Mouse (Mus musculus) cerebral cortex, adult 2 months (tissue): ENCODE data around the gene 2210016L21Rik.

Experiments used
- WGBS: fragments of 180-500 bp; shearing (Covaris S2); methylation state at CpG from one replicate; pipeline ENCODE4 v1.1.7; 2018; 5-methylcytosine and 5-hydroxymethylcytosine counted together

The 2210016L21Rik gene

DNA sequence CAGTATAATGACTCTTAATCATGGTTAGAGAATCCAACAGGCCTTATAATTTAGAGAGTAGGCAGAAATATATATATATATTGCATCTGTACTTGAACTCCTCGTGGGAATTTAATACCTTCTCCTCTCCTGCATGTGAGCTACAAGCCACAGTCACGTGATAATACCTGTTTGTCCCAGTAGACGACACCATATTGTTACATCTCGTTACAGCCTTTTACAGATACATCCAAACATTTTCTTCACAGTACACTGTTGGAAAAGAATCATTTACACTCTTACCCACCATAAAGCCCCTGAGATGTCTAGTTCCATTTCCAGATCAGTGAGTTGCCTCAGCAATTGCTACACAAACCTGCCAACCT is 790 bp downstream of the 2210016L21Rik start:
- WGBS: 17% methylated on average over 4 of the region's 4 CpGs

DNA sequence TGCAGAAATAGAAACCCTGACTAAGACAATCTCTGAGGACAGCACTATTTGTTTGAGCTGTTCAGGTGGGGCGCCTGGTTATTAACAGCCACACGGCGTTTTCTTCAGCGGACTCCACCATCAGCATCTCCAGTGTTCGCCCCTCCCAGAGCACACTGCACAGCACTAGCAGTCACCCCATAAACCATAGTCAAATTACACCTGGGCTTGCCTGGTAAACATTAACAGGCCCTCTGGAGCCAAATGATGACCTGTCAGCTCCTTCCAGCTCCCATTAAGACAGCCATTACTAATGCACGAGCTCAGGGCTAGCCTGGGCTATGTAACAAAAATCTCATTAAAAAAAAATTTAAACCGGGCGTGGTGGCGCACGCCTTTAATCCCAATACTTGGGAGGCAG is 3.1 kb downstream of the 2210016L21Rik start:
- 95% methylated on average over 10 of the region's 10 CpGs for WGBS

- 29% methylated on average over 6 of the region's 6 CpGs for WGBS
Measured at GRCm38 (mm10) chr5:114948891-114949290, 6.9 kb downstream of the 2210016L21Rik start.

GRCm38 (mm10) chr5:114949316-114949715 is 7.4 kb downstream of the 2210016L21Rik start:
- 27% methylated on average over 5 of the region's 5 CpGs for WGBS

- WGBS: 81% methylated on average over 9 of the region's 9 CpGs
Measured at GRCm38 (mm10) chr5:114949812-114950211, 7.9 kb downstream of the 2210016L21Rik start.

GRCm38 (mm10) chr5:114950669-114951068 is 8.7 kb downstream of the 2210016L21Rik start:
- 68% methylated on average over 12 of the region's 12 CpGs for WGBS

GRCm38 (mm10) chr5:114951279-114951880 is 9.4 kb downstream of the 2210016L21Rik start:
- 73% methylated on average over 21 of the region's 21 CpGs for WGBS

- WGBS: 87% methylated on average over 14 of the region's 14 CpGs
Measured at GRCm38 (mm10) chr5:114953326-114953725, 11.4 kb downstream of the 2210016L21Rik start.

- 89% methylated on average over 5 of the region's 5 CpGs for WGBS
Measured at GRCm38 (mm10) chr5:114958069-114958468, 16.1 kb downstream of the 2210016L21Rik start.

DNA sequence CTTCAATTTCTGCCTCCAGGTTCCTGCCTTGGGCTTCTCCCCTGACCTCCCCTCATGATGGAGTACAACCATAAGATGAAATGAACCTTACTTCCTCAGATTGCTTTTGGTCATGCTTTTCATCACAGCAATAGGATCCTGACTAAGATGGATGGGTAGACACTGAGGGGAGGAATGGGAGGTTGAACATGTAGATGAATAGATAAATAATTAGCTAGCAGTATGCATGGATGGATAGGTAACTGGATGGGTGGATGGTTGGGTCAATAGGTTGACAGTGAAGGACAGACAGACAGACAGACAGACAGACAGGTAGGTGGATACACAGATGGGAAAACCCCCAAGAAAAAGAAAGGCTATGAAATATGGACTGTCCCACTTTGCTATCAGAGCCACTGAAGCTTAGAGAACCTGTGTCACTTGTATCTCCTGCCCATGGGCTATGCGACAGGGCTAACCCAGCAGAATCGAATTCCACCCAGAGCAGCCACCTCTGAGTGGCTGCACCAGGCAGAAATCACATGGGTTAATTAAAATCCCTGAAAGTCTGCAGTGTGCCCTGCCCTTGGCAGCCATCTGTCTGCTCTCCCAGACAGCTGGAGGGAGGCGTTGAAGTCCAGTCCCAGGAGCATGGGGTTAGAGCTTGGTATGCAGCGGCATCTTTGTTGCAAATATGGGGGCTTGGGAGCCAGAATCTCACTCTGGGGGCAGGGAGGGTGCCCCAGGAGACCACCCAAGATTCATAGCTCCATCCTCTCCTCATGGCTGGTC is 19.8 kb downstream of the 2210016L21Rik start:
- 57% methylated on average over 4 of the region's 4 CpGs for WGBS

GRCm38 (mm10) chr5:114964315-114964966 is 22.5 kb downstream of the 2210016L21Rik start:
- 75% methylated on average over 7 of the region's 7 CpGs for WGBS

DNA sequence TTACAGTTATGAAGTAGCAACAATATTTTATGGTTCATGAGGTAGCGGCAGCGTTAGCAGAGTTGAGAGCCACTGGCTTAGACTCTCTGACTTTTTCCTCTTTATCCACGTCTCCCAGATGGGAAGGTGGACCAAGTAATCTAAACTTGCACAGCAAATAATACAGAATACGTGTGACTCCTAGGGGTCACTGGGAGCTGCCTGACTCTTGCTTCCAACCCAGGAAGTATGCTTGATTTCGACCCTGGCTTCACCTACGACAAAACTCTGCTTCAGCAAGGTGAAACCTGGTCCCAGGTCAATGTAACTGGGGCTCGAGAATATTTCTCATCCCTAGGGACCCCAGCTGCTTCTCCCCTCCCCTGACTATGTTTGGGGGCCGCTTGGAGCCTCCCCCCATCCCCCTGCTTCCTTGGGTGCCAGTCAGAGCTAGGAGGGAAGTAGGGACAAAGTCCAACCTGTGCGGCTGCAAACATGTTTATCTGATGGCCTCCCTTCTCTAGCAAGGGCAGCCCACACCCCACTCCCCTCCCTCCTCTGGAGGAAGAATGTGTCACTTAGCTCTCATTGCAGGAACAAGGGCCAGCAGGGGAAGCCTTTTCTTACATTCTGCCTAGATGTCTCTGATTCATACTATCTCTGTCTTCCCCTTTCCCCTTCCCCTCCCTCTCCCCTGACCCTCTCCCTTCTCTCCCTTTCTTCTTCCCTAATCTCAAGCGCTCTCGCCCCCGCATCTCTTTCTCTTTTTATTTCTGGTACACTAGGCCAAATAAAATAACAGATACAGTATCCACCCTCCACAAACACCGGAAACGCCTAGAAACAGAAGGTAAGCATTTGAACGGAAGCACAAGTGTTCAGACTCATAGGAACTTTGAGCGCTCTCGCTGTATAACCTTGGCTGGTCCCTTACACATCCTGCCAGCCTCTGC is 23.3 kb downstream of the 2210016L21Rik start:
- 68% methylated on average over 17 of the region's 17 CpGs for WGBS

GRCm38 (mm10) chr5:114967523-114968268 is 25.7 kb downstream of the 2210016L21Rik start:
- WGBS: 45% methylated on average over 14 of the region's 14 CpGs

- 28% methylated on average over 7 of the region's 7 CpGs for WGBS
Measured at GRCm38 (mm10) chr5:114968651-114969050, 26.7 kb downstream of the 2210016L21Rik start.

DNA sequence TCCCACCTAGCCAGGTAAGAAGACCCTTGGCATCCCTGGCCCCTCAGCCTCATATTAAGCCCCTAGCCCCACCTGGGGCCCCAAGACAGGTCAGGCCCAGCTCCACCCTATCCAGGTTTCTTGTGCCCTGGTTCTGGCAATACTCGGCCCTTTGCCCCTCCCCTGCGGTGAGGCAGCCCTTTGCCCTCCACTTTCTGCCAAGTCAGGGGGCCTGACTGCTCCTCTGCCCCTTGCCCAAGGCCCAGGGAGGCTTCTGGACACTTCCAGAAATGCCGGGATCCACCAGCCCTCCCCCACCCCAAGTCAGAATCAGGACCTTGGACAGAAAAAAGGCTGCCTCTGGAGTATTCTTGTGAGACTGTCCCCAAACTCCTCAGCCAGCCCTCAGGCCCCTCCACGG is 27.1 kb downstream of the 2210016L21Rik start:
- whole genome bisulfite sequencing: 25% methylated on average over 4 of the region's 4 CpGs

GRCm38 (mm10) chr5:114969609-114970215 is 27.8 kb downstream of the 2210016L21Rik start:
- 55% methylated on average over 13 of the region's 13 CpGs for WGBS

DNA sequence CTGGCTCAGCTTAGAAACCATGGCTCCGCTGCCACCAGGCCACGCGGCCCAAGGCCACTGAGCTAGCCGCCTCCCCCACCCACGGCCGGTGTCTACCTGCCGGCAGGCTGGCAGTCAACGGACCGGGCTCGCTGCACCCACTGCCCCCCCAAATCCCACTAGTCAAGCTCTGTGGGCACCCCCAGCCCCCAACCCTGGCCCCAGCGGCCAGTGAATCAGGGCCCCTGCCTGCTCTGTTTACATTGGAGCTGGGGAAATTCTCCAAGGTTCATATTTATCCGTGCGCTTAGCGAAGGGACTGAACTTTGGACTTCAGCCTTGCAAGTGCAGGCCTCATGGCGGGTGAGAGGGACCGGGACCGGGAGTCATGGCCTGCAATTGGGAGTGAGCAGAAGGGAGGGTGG is 28.9 kb downstream of the 2210016L21Rik start, which contains the start of gene Hnf1a:
TSS of gene Hnf1a (minus strand) at position 271 of the 404 bp plus-strand sequence.
- WGBS: 90% methylated on average over 17 of the region's 17 CpGs

- 85% methylated on average over 9 of the region's 9 CpGs for WGBS
Measured at GRCm38 (mm10) chr5:114972201-114972600, 30.2 kb downstream of the 2210016L21Rik start.

DNA sequence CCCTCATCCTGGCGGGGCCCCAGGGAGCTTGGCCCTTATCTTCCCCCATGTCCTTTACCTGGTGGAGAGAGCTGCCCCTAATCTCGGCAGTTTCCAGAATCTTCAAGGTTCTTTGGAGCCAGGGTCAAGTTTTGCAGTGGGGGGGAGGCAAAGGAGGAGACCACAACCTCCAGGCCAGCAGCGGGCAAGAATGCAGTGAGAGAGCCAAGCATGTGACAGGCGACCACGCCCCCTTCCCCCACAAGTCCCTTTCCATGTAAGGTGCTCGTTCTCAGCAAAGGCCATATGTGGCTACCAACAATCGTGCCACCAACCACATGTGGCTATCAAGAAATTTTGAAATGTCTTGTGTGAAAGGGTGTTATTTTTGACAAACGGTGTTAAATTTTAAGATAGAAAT is 31.2 kb downstream of the 2210016L21Rik start:
- WGBS: 82% methylated on average over 8 of the region's 8 CpGs

- WGBS: 33% methylated on average over 11 of the region's 11 CpGs
Measured at GRCm38 (mm10) chr5:114978473-114978872, 36.5 kb downstream of the 2210016L21Rik start.
